11 mouse cellular contexts compared by ENCODE assay signal in the genomic region with DNA sequence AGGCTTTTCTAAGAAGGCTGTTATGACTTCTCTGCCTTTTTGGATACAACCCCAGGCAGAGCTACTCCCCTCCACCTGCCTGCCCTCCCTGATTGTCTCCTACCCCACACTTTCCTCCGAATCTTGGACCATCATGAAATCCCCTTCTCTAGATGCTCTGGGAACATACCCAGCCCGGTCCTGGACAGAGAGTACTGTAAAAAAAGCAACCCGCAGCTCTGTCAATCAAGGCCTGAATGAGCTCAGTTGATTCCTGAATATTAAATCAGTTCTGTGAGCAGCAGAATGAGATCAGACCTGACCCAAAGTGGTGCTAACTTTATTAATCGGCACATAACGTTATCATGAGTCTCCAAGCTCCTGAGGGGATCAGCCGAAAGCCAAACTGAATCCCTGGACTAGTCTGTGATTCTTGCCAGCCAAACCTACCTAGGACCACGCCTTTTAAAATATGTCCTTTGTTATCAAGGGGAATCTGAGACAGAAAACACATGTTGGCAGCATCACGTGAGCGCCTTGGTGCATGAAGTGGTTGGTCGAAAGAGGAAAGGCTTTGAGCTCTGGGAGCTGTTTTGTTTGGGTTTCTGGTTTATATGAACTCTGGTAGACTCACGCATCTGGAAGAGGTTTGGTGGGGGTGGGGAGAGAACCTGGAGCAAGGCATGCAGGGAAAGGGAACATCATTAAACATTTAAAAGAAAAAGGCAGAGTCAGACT.
DNase-seq lines count a peak whose midpoint lies in the region; ATAC-seq lines count a peak whose summit lies in the region.
"Had no signal": no experiment of that assay in that cellular context is flagged by ENCODE, and none has a peak within 500 bp of the region (broad histone marks: within the 10 kb centered on the region; RNA-seq: fewer than 3 reads in every experiment).

No protein-coding gene starts in this region.

- H3K4me2 ChIP-seq in heart, embryonic 14.5 days (ENCODE audit: low read length): peak overlapping the region; percentile 68
- H3K4me2 ChIP-seq: liver, embryonic 12.5 days had no signal

- intact Hi-C loops in heart, postnatal 10 days (cut with DNase I): loop anchor here (10.0 kb wide), 1 partner anchor 265 kb away; no protein-coding TSS in a partner anchor

- no peak overlapping the region for H3K9ac ChIP-seq in heart, embryonic 14.5 days (ENCODE audit: low read length)
- H3K9ac ChIP-seq: liver, embryonic 12.5 days had no signal

- DNase-seq in heart, adult 8-10 months (ENCODE audit: low spot score): no peak
- peak; percentile 77 for DNase-seq in embryo, embryonic 11 days
- DNase-seq in heart, postnatal 10 days: peak; percentile 6 to 11
- peak; percentile 68 for DNase-seq in mesoderm, embryonic 11.5 days (ENCODE audit: low read depth, low spot score)
- no peak for DNase-seq in adrenal gland, postnatal 25 days
- DNase-seq in layer of hippocampus, postnatal 36 days: no peak
- DNase-seq: right cerebral cortex, postnatal 4 days had no signal

- H3K27me3 ChIP-seq in heart, embryonic 14.5 days (ENCODE audit: control insufficient read depth, insufficient read depth, low read length): no peaks in the 10 kb centered on the region

- H3K4me1 ChIP-seq in heart, embryonic 14.5 days (ENCODE audit: control insufficient read depth in 2 of 2, insufficient read depth in 2 of 2, low read length in 2 of 2): peaks cover 30 to 69% of the 10 kb centered on the region in 2 experiments

- H3K4me3 ChIP-seq in heart, embryonic 14.5 days (ENCODE audit: control insufficient read depth in 1 of 2, insufficient read depth in 1 of 2, low read depth in 1 of 2, low read length in 2 of 2): peak overlapping the region in 1 of 2 experiments; percentile 32; a peak in 1 of 4 replicates
- H3K4me3 ChIP-seq: liver, embryonic 12.5 days had no signal

- no peaks in the 10 kb centered on the region for H3K36me3 ChIP-seq in heart, embryonic 14.5 days (ENCODE audit: control insufficient read depth, insufficient read depth, low read length)
- H3K36me3 ChIP-seq: liver, embryonic 12.5 days had no signal

- H3K27ac ChIP-seq in heart, embryonic 14.5 days (replicated peaks in 1 of 2; ENCODE audit: control insufficient read depth in 1 of 2, insufficient read depth in 1 of 2, low read depth in 2 of 2, low read length in 2 of 2): no peak overlapping the region
- H3K27ac ChIP-seq: kidney, postnatal 0 days; liver, embryonic 12.5 days; macrophage had no signal

- WGBS in heart, embryonic 14.5 days: 67% methylated on average over 11 of the region's 11 CpGs

- ATAC-seq in heart, embryonic 14.5 days (ENCODE audit: insufficient number of reproducible peaks, insufficient read depth, low FRiP score, low read depth): no peak
- ATAC-seq: liver, embryonic 12.5 days had no signal

- H3K9me3 ChIP-seq in heart, embryonic 14.5 days (ENCODE audit: control insufficient read depth, low read length): no peaks in the 10 kb centered on the region
- H3K9me3 ChIP-seq: liver, embryonic 12.5 days had no signal

Comparison
In these comparisons a context has a peak if more than half of its experiments do, and no peak if none do; other contexts are left out.
1. DNase-seq: peak in embryo, embryonic 11 days (single experiment), heart, postnatal 10 days (2 of 2) and mesoderm, embryonic 11.5 days (single experiment); none in heart, adult 8-10 months (single experiment), adrenal gland, postnatal 25 days (single experiment) and layer of hippocampus, postnatal 36 days (0 of 2).